Mouse (Mus musculus): ENCODE data around the gene Tenm2. TPM values are rescaled to one million over a fixed set of nuclear protein-coding genes. Genes with fewer than 3 reads are reported as not detected.

The Tenm2 gene
- polyA plus RNA-seq, 1 experiment from 2014 or later: 6.7 TPM

- H3K36me3 ChIP-seq (ENCODE audit: control insufficient read depth, insufficient read depth, low read length): no peaks in the 10 kb centered on the region
- 83% methylated on average over 12 of the region's 12 CpGs for WGBS
- H3K4me3 ChIP-seq (ENCODE audit: low read depth, low read length): no peak overlapping the region
- no peak overlapping the region for H3K4me2 ChIP-seq
- ATAC-seq (ENCODE audit: low FRiP score) (no peak), DNase-seq (ENCODE audit: low spot score, missing footprints) (no peak)
- H3K27me3 ChIP-seq (ENCODE audit: control insufficient read depth, insufficient read depth, low read length): no peaks in the 10 kb centered on the region
- H3K9ac ChIP-seq (ENCODE audit: low read length): no peak overlapping the region
- H3K4me1 ChIP-seq (ENCODE audit: control insufficient read depth, insufficient read depth, low read length): peaks cover 19% of the 10 kb centered on the region
- H3K27ac ChIP-seq (ENCODE audit: low read depth, low read length): no peak overlapping the region
- H3K9me3 ChIP-seq (ENCODE audit: control insufficient read depth, low read length): no peaks in the 10 kb centered on the region
These were observed 1237.7 kb downstream of the Tenm2 start for GRCm38 (mm10) chr11:35998048-35998447.

- DNase-seq (ENCODE audit: low spot score, missing footprints) (no peak), ATAC-seq (ENCODE audit: low FRiP score) (no peak)
- no peaks in the 10 kb centered on the region for H3K27me3 ChIP-seq (ENCODE audit: control insufficient read depth, insufficient read depth, low read length)
- H3K27ac ChIP-seq (ENCODE audit: low read depth, low read length): no peak overlapping the region
- no peaks in the 10 kb centered on the region for H3K9me3 ChIP-seq (ENCODE audit: control insufficient read depth, low read length)
- H3K36me3 ChIP-seq (ENCODE audit: control insufficient read depth, insufficient read depth, low read length): no peaks in the 10 kb centered on the region
- H3K4me2 ChIP-seq: no peak overlapping the region
- H3K4me3 ChIP-seq (ENCODE audit: low read depth, low read length): no peak overlapping the region
- no peak overlapping the region for H3K9ac ChIP-seq (ENCODE audit: low read length)
- peaks cover 6% of the 10 kb centered on the region for H3K4me1 ChIP-seq (ENCODE audit: control insufficient read depth, insufficient read depth, low read length)
These were observed 1240.5 kb downstream of the Tenm2 start for GRCm38 (mm10) chr11:35995310-35995709.

- H3K9ac ChIP-seq (ENCODE audit: low read length): no peak overlapping the region
- no peaks in the 10 kb centered on the region for H3K4me1 ChIP-seq (ENCODE audit: control insufficient read depth, insufficient read depth, low read length)
- DNase-seq (ENCODE audit: low spot score, missing footprints) (no peak), ATAC-seq (ENCODE audit: low FRiP score) (no peak)
- no peaks in the 10 kb centered on the region for H3K36me3 ChIP-seq (ENCODE audit: control insufficient read depth, insufficient read depth, low read length)
- H3K27me3 ChIP-seq (ENCODE audit: control insufficient read depth, insufficient read depth, low read length): no peaks in the 10 kb centered on the region
- no peak overlapping the region for H3K27ac ChIP-seq (ENCODE audit: low read depth, low read length)
- WGBS: 85% methylated on average over 2 of the region's 2 CpGs
- H3K4me2 ChIP-seq: no peak overlapping the region
- H3K4me3 ChIP-seq (ENCODE audit: low read depth, low read length): no peak overlapping the region
- no peaks in the 10 kb centered on the region for H3K9me3 ChIP-seq (ENCODE audit: control insufficient read depth, low read length)
These were observed 1243.9 kb downstream of the Tenm2 start for GRCm38 (mm10) chr11:35991846-35992245.

- Histone ChIP-seq H3K36me3 (ENCODE audit: control insufficient read depth, insufficient read depth, low read length) (no peaks in the 10 kb centered on the region), H3K27me3 (ENCODE audit: control insufficient read depth, insufficient read depth, low read length) (no peaks in the 10 kb centered on the region), H3K4me2 (no peak overlapping the region), H3K27ac (ENCODE audit: low read depth, low read length) (no peak overlapping the region), H3K4me3 (ENCODE audit: low read depth, low read length) (no peak overlapping the region), H3K9ac (ENCODE audit: low read length) (no peak overlapping the region), H3K4me1 (ENCODE audit: control insufficient read depth, insufficient read depth, low read length) (no peaks in the 10 kb centered on the region), H3K9me3 (ENCODE audit: control insufficient read depth, low read length) (no peaks in the 10 kb centered on the region)
- 68% methylated on average over 4 of the region's 4 CpGs for WGBS
- no peak for ATAC-seq (ENCODE audit: low FRiP score)
- peak; percentile 23 for DNase-seq (ENCODE audit: low spot score, missing footprints)
These were observed 1245.8 kb downstream of the Tenm2 start for GRCm38 (mm10) chr11:35989967-35990366.

- WGBS: 2% methylated on average over 19 of the region's 19 CpGs
- H3K4me1 ChIP-seq (ENCODE audit: control insufficient read depth, insufficient read depth, low read length): no peaks in the 10 kb centered on the region
- peak overlapping the region; percentile 32 for H3K4me2 ChIP-seq
- ATAC-seq (ENCODE audit: low FRiP score) (peak; percentile 65; the same call in 1 of the 2 replicates), DNase-seq (ENCODE audit: low spot score, missing footprints) (peak; percentile 90)
- no peaks in the 10 kb centered on the region for H3K36me3 ChIP-seq (ENCODE audit: control insufficient read depth, insufficient read depth, low read length)
- H3K9ac ChIP-seq (ENCODE audit: low read length): 0 out of 2 replicates have a peak overlapping the region, but pooled peaks have one; percentile 17
- no peak overlapping the region for H3K27ac ChIP-seq (ENCODE audit: low read depth, low read length)
- peak overlapping the region; percentile 2; the same call in 1 of the 2 replicates for H3K4me3 ChIP-seq (ENCODE audit: low read depth, low read length)
- no peaks in the 10 kb centered on the region for H3K27me3 ChIP-seq (ENCODE audit: control insufficient read depth, insufficient read depth, low read length)
- H3K9me3 ChIP-seq (ENCODE audit: control insufficient read depth, low read length): no peaks in the 10 kb centered on the region
These were observed 1249.8 kb downstream of the Tenm2 start for GRCm38 (mm10) chr11:35985841-35986393.

GRCm38 (mm10) chr11:35982734-35983133 lies 1253.0 kb downstream of the Tenm2 start:
- Histone ChIP-seq H3K27me3 (ENCODE audit: control insufficient read depth, insufficient read depth, low read length) (peaks cover 6% of the 10 kb centered on the region), H3K4me3 (ENCODE audit: low read depth, low read length) (no peak overlapping the region)
- no peak for ATAC-seq (ENCODE audit: low FRiP score)

GRCm38 (mm10) chr11:35980411-35980917 lies 1255.3 kb downstream of the Tenm2 start, which contains the start of gene Wwc1:
Gene Wwc1, minus strand, starts transcription at chr11:35980527.
- DNase-seq (ENCODE audit: low spot score, missing footprints) (peak; percentile 96), ATAC-seq (ENCODE audit: low FRiP score) (peak; percentile 79)
- H3K27ac ChIP-seq (ENCODE audit: low read depth, low read length): no peak within 1 kb of the TSS
- peak within 1 kb of the TSS; percentile 65 for H3K4me2 ChIP-seq
- H3K9ac ChIP-seq (ENCODE audit: low read length): peak within 1 kb of the TSS; percentile 89
- no peaks in the 10 kb centered on the region for H3K9me3 ChIP-seq (ENCODE audit: control insufficient read depth, low read length)
- peaks cover 26% of the 10 kb centered on the region for H3K4me1 ChIP-seq (ENCODE audit: control insufficient read depth, insufficient read depth, low read length)
- H3K27me3 ChIP-seq (ENCODE audit: control insufficient read depth, insufficient read depth, low read length): peaks cover 8% of the 10 kb centered on the region
- peak within 1 kb of the TSS; percentile 86 for H3K4me3 ChIP-seq (ENCODE audit: low read depth, low read length)
- 1% methylated on average over 39 of the region's 47 CpGs for WGBS
- no peaks in the 10 kb centered on the region for H3K36me3 ChIP-seq (ENCODE audit: control insufficient read depth, insufficient read depth, low read length)

More at GRCm38 (mm10) chr11:35982734-35983133, 1253.0 kb downstream of the Tenm2 start:
- H3K36me3 ChIP-seq (ENCODE audit: control insufficient read depth, insufficient read depth, low read length): no peaks in the 10 kb centered on the region
- no peak overlapping the region for H3K4me2 ChIP-seq
- no peak for DNase-seq (ENCODE audit: low spot score, missing footprints)
- H3K9me3 ChIP-seq (ENCODE audit: control insufficient read depth, low read length): no peaks in the 10 kb centered on the region
- peaks cover 12% of the 10 kb centered on the region for H3K4me1 ChIP-seq (ENCODE audit: control insufficient read depth, insufficient read depth, low read length)
- H3K27ac ChIP-seq (ENCODE audit: low read depth, low read length): no peak overlapping the region
- H3K9ac ChIP-seq (ENCODE audit: low read length): no peak overlapping the region
- 88% methylated on average over 3 of the region's 3 CpGs for WGBS

GRCm38 (mm10) chr11:35979733-35980410 lies 1255.9 kb downstream of the Tenm2 start:
- WGBS: under 1% methylated on average over 40 of the region's 66 CpGs
- H3K4me1 ChIP-seq (ENCODE audit: control insufficient read depth, insufficient read depth, low read length): peaks cover 26% of the 10 kb centered on the region
- peak overlapping the region; percentile 65 for H3K4me2 ChIP-seq
- DNase-seq (ENCODE audit: low spot score, missing footprints): peak; percentile 94
- no peaks in the 10 kb centered on the region for H3K36me3 ChIP-seq (ENCODE audit: control insufficient read depth, insufficient read depth, low read length)
- ATAC-seq (ENCODE audit: low FRiP score): peak; percentile 68
- peaks cover 8% of the 10 kb centered on the region for H3K27me3 ChIP-seq (ENCODE audit: control insufficient read depth, insufficient read depth, low read length)
- H3K4me3 ChIP-seq (ENCODE audit: low read depth, low read length): peak overlapping the region; percentile 86
- no peak overlapping the region for H3K27ac ChIP-seq (ENCODE audit: low read depth, low read length)
- H3K9me3 ChIP-seq (ENCODE audit: control insufficient read depth, low read length): no peaks in the 10 kb centered on the region
- peak overlapping the region; percentile 89 for H3K9ac ChIP-seq (ENCODE audit: low read length)

- WGBS: 2% methylated on average over 12 of the region's 12 CpGs
- Histone ChIP-seq H3K4me1 (ENCODE audit: control insufficient read depth, insufficient read depth, low read length) (peaks cover 27% of the 10 kb centered on the region), H3K9ac (ENCODE audit: low read length) (peak overlapping the region; percentile 89), H3K9me3 (ENCODE audit: control insufficient read depth, low read length) (no peaks in the 10 kb centered on the region), H3K4me3 (ENCODE audit: low read depth, low read length) (peak overlapping the region; percentile 86), H3K4me2 (peak overlapping the region; percentile 65), H3K27ac (ENCODE audit: low read depth, low read length) (no peak overlapping the region), H3K27me3 (ENCODE audit: control insufficient read depth, insufficient read depth, low read length) (peaks cover 8% of the 10 kb centered on the region), H3K36me3 (ENCODE audit: control insufficient read depth, insufficient read depth, low read length) (no peaks in the 10 kb centered on the region)
- ATAC-seq (ENCODE audit: low FRiP score) (peak; percentile 3; the same call in 1 of the 2 replicates), DNase-seq (ENCODE audit: low spot score, missing footprints) (no peak)
These were observed 1256.5 kb downstream of the Tenm2 start for GRCm38 (mm10) chr11:35979266-35979732.

Measured in midbrain, embryonic 11.5 days (tissue).